Mouse (Mus musculus) urinary bladder, postnatal 4 days (tissue): Measurements from ENCODE around the gene Eri3.

ENCODE experiments used
- DNase-seq, 2 experiments: peaks; one replicate each; pipeline ENCODE4 v3.0.0; 2021 to 2022; ENCODE audit warnings: low spot score in 2 of 2

Gene Eri3

GRCm38 (mm10) chr4:117624660-117625059 lies 74.5 kb downstream of the Eri3 start:
- no peak for DNase-seq

- DNase-seq = no peak
Measured at GRCm38 (mm10) chr4:117628464-117628863, 78.3 kb downstream of the Eri3 start.

GRCm38 (mm10) chr4:117630053-117630670 lies 80.0 kb downstream of the Eri3 start:
- DNase-seq = no peak

- DNase-seq = no peak
Measured at GRCm38 (mm10) chr4:117633527-117633926, 83.4 kb downstream of the Eri3 start.

GRCm38 (mm10) chr4:117634642-117635041 lies 84.5 kb downstream of the Eri3 start:
- DNase-seq = no peak

GRCm38 (mm10) chr4:117636152-117636551 lies 86.0 kb downstream of the Eri3 start:
- DNase-seq = no peak

GRCm38 (mm10) chr4:117636891-117637613 lies 86.9 kb downstream of the Eri3 start:
- no peak for DNase-seq

GRCm38 (mm10) chr4:117640925-117641703 lies 90.9 kb downstream of the Eri3 start:
- DNase-seq = no peak

GRCm38 (mm10) chr4:117641804-117642203 lies 91.6 kb downstream of the Eri3 start:
- no peak for DNase-seq

- DNase-seq = no peak
Measured at GRCm38 (mm10) chr4:117645031-117645435, 94.9 kb downstream of the Eri3 start.

- DNase-seq = no peak
Measured at GRCm38 (mm10) chr4:117645859-117646258, 95.7 kb downstream of the Eri3 start.

- DNase-seq = no peak
Measured at GRCm38 (mm10) chr4:117646496-117646895, 96.3 kb downstream of the Eri3 start.

GRCm38 (mm10) chr4:117646926-117647755 lies 97.0 kb downstream of the Eri3 start:
- DNase-seq = no peak

GRCm38 (mm10) chr4:117651626-117652101 lies 101.5 kb downstream of the Eri3 start:
- DNase-seq = no peak

GRCm38 (mm10) chr4:117652727-117653126 lies 102.6 kb downstream of the Eri3 start:
- no peak for DNase-seq

- no peak for DNase-seq
Measured at GRCm38 (mm10) chr4:117654016-117654702, 104.0 kb downstream of the Eri3 start.

GRCm38 (mm10) chr4:117654703-117655499 lies 104.7 kb downstream of the Eri3 start:
- no peak for DNase-seq

GRCm38 (mm10) chr4:117655500-117655863 lies 105.3 kb downstream of the Eri3 start:
- DNase-seq = no peak

- no peak for DNase-seq
Measured at GRCm38 (mm10) chr4:117656961-117657360, 106.8 kb downstream of the Eri3 start.

- no peak for DNase-seq
Measured at GRCm38 (mm10) chr4:117657646-117658045, 107.5 kb downstream of the Eri3 start.
